Mouse (Mus musculus) thymus, postnatal 36 days (tissue): ENCODE measurements around the gene Klk1b16.
"Not testable (repeated sequence)": the region's sequence is repeated elsewhere in the genome, so short reads cannot be mapped to it uniquely, and the experiment has no call there.

Experiments used
- DNase-seq, 2 experiments: peaks; one replicate each; pipeline ENCODE4 v3.0.0; 2022; ENCODE audit warnings: mixed read lengths in 2 of 2

Gene Klk1b16

GRCm38 (mm10) chr7:44136467-44136866, at the start of gene Klk1b16:
Gene Klk1b16, plus strand, starts transcription at chr7:44136767.
- DNase-seq = no peak

GRCm38 (mm10) chr7:44096111-44096510, 40.5 kb upstream of the Klk1b16 start:
- DNase-seq = no peak

- not testable (repeated sequence) for DNase-seq
Observed at GRCm38 (mm10) chr7:44102028-44102427, 34.5 kb upstream of the Klk1b16 start, which contains the start of gene Klk1b21. Gene Klk1b21, plus strand, starts transcription at chr7:44102328.

GRCm38 (mm10) chr7:44112373-44112772, 24.2 kb upstream of the Klk1b16 start, which contains the start of gene Klk1b22:
Gene Klk1b22, plus strand, starts transcription at chr7:44112673.
- no peak for DNase-seq

- no peak for DNase-seq
Observed at GRCm38 (mm10) chr7:44123445-44123844, 13.1 kb upstream of the Klk1b16 start.

GRCm38 (mm10) chr7:44179299-44180045, 42.9 kb downstream of the Klk1b16 start:
- no peak for DNase-seq

GRCm38 (mm10) chr7:44186516-44186915, 49.9 kb downstream of the Klk1b16 start:
- DNase-seq = not testable (repeated sequence)

- not testable (repeated sequence) for DNase-seq
Observed at GRCm38 (mm10) chr7:44187936-44188335, 51.4 kb downstream of the Klk1b16 start, which contains the start of gene Klk1b24. Gene Klk1b24, plus strand, starts transcription at chr7:44188236.
